Mouse (Mus musculus): ENCODE results near the gene Tceal3. TPM values are rescaled to one million over a fixed set of nuclear protein-coding genes. Genes with fewer than 3 reads are reported as not detected.
"Not testable (repeated sequence)": the region's sequence is repeated elsewhere in the genome, so short reads cannot be mapped to it uniquely, and the experiment has no call there.

Tceal3 gene
- polyA plus RNA-seq, 1 experiment from 2014 or later: 87.9 TPM

GRCm38 (mm10) chrX:136635116-136635515 lies 44.5 kb downstream of the Tceal3 start:
- Histone ChIP-seq H3K4me3 (no peak overlapping the region), H3K4me1 (replicated peaks) (no peaks in the 10 kb centered on the region), H3K27me3 (no peaks in the 10 kb centered on the region), H3K27ac (replicated peaks) (no peak overlapping the region), H3K36me3 (no peaks in the 10 kb centered on the region), H3K9me3 (no peaks in the 10 kb centered on the region), H3K4me2 (no peak overlapping the region), H3K9ac (no peak overlapping the region)
- no peak for ATAC-seq (ENCODE audit: low FRiP score, low read depth)
- WGBS: 58% methylated on average over 4 of the region's 4 CpGs

GRCm38 (mm10) chrX:136639754-136640153 lies 49.1 kb downstream of the Tceal3 start:
- Histone ChIP-seq H3K9me3 (no peaks in the 10 kb centered on the region), H3K4me2 (no peak overlapping the region), H3K36me3 (no peaks in the 10 kb centered on the region), H3K27me3 (no peaks in the 10 kb centered on the region), H3K9ac (no peak overlapping the region), H3K4me3 (no peak overlapping the region), H3K4me1 (replicated peaks) (no peaks in the 10 kb centered on the region), H3K27ac (replicated peaks) (0 out of 2 replicates have a peak overlapping the region, but pooled peaks have one; percentile 38)
- ATAC-seq (ENCODE audit: low FRiP score, low read depth): no peak
- 34% methylated on average over 4 of the region's 6 CpGs for WGBS

GRCm38 (mm10) chrX:136645857-136646256 lies 55.2 kb downstream of the Tceal3 start:
- H3K9me3 ChIP-seq; H3K4me2 ChIP-seq; H3K4me1 ChIP-seq (replicated peaks); H3K4me3 ChIP-seq; ATAC-seq (ENCODE audit: low FRiP score, low read depth); H3K36me3 ChIP-seq; H3K9ac ChIP-seq; H3K27ac ChIP-seq (replicated peaks); H3K27me3 ChIP-seq: not testable (repeated sequence)
- WGBS: 60% methylated on average over 3 of the region's 3 CpGs

- WGBS: 23% methylated on average over 20 of the region's 20 CpGs
Observed at GRCm38 (mm10) chrX:136666281-136666706, 75.7 kb downstream of the Tceal3 start.

GRCm38 (mm10) chrX:136666762-136667464 lies 76.3 kb downstream of the Tceal3 start:
- Histone ChIP-seq H3K27ac (replicated peaks) (peak overlapping the region; percentile 69; the same call in 1 of the 2 replicates), H3K4me2 (peak overlapping the region; percentile 55), H3K4me3 (peak overlapping the region; percentile 57), H3K9ac (peak overlapping the region; percentile 72)
- 19% methylated on average over 22 of the region's 24 CpGs for WGBS
- not testable (repeated sequence) for H3K27me3 ChIP-seq; H3K4me1 ChIP-seq (replicated peaks); H3K9me3 ChIP-seq; H3K36me3 ChIP-seq
- ATAC-seq (ENCODE audit: low FRiP score, low read depth): peak; percentile 77

More at GRCm38 (mm10) chrX:136666281-136666706, 75.7 kb downstream of the Tceal3 start:
- H3K4me3 ChIP-seq: peak overlapping the region; percentile 57
- H3K27ac ChIP-seq (replicated peaks): peak overlapping the region; percentile 69
- H3K9ac ChIP-seq: peak overlapping the region; percentile 72
- peak; percentile 92 for ATAC-seq (ENCODE audit: low FRiP score, low read depth)
- H3K9me3 ChIP-seq: no peaks in the 10 kb centered on the region
- peak overlapping the region; percentile 55 for H3K4me2 ChIP-seq
- H3K4me1 ChIP-seq (replicated peaks): no peaks in the 10 kb centered on the region
- H3K36me3 ChIP-seq: no peaks in the 10 kb centered on the region
- no peaks in the 10 kb centered on the region for H3K27me3 ChIP-seq

- no peaks in the 10 kb centered on the region for H3K4me1 ChIP-seq (replicated peaks)
- H3K9ac ChIP-seq: no peak overlapping the region
- H3K36me3 ChIP-seq: no peaks in the 10 kb centered on the region
- no peak overlapping the region for H3K4me2 ChIP-seq
- no peak for ATAC-seq (ENCODE audit: low FRiP score, low read depth)
- no peaks in the 10 kb centered on the region for H3K27me3 ChIP-seq
- no peaks in the 10 kb centered on the region for H3K9me3 ChIP-seq
- H3K27ac ChIP-seq (replicated peaks): no peak overlapping the region
- 70% methylated on average over 2 of the region's 2 CpGs for WGBS
- no peak overlapping the region for H3K4me3 ChIP-seq
Observed at GRCm38 (mm10) chrX:136668794-136669193, 78.2 kb downstream of the Tceal3 start.

GRCm38 (mm10) chrX:136680989-136681388 lies 90.3 kb downstream of the Tceal3 start:
- Histone ChIP-seq H3K9ac (no peak overlapping the region), H3K4me2 (no peak overlapping the region)
- WGBS: 76% methylated on average over 3 of the region's 3 CpGs

GRCm38 (mm10) chrX:136691606-136692293 lies 101.1 kb downstream of the Tceal3 start:
- H3K4me3 ChIP-seq; H3K4me2 ChIP-seq; H3K27me3 ChIP-seq; H3K36me3 ChIP-seq; H3K9me3 ChIP-seq; H3K4me1 ChIP-seq (replicated peaks); H3K9ac ChIP-seq: not testable (repeated sequence)
- H3K27ac ChIP-seq (replicated peaks): peak overlapping the region; percentile 61
- peak; percentile 92 for ATAC-seq (ENCODE audit: low FRiP score, low read depth)
- WGBS: 22% methylated on average over 3 of the region's 3 CpGs

More at GRCm38 (mm10) chrX:136680989-136681388, 90.3 kb downstream of the Tceal3 start:
- no peak for ATAC-seq (ENCODE audit: low FRiP score, low read depth)
- Histone ChIP-seq H3K27me3 (no peaks in the 10 kb centered on the region), H3K27ac (replicated peaks) (no peak overlapping the region), H3K4me1 (replicated peaks) (no peaks in the 10 kb centered on the region), H3K4me3 (no peak overlapping the region), H3K9me3 (no peaks in the 10 kb centered on the region), H3K36me3 (no peaks in the 10 kb centered on the region)

GRCm38 (mm10) chrX:136692294-136692675 lies 101.6 kb downstream of the Tceal3 start:
- no peak overlapping the region for H3K9ac ChIP-seq
- H3K9me3 ChIP-seq: no peaks in the 10 kb centered on the region
- H3K36me3 ChIP-seq: no peaks in the 10 kb centered on the region
- WGBS: 63% methylated on average over 4 of the region's 4 CpGs
- no peaks in the 10 kb centered on the region for H3K4me1 ChIP-seq (replicated peaks)
- ATAC-seq (ENCODE audit: low FRiP score, low read depth): 0 out of 2 replicates have a peak, but pooled peaks have one; percentile 38
- H3K27me3 ChIP-seq: no peaks in the 10 kb centered on the region
- no peak overlapping the region for H3K4me2 ChIP-seq
- H3K27ac ChIP-seq (replicated peaks): peak overlapping the region; percentile 46
- H3K4me3 ChIP-seq: no peak overlapping the region

- Histone ChIP-seq H3K4me3 (no peak overlapping the region), H3K27me3 (no peaks in the 10 kb centered on the region), H3K9ac (no peak overlapping the region), H3K9me3 (no peaks in the 10 kb centered on the region), H3K4me1 (replicated peaks) (no peaks in the 10 kb centered on the region), H3K27ac (replicated peaks) (no peak overlapping the region), H3K36me3 (no peaks in the 10 kb centered on the region), H3K4me2 (no peak overlapping the region)
- 77% methylated on average over 5 of the region's 5 CpGs for WGBS
- ATAC-seq (ENCODE audit: low FRiP score, low read depth): no peak
Observed at GRCm38 (mm10) chrX:136693196-136693595, 102.6 kb downstream of the Tceal3 start.

GRCm38 (mm10) chrX:136707446-136708167 lies 117.0 kb downstream of the Tceal3 start, which contains the start of gene Tceal1:
Gene Tceal1 (plus strand): TSS chrX:136707982.
- H3K27me3 ChIP-seq: no peaks in the 10 kb centered on the region; the same call in 1 of the 2 replicates
- H3K36me3 ChIP-seq: no peaks in the 10 kb centered on the region
- ATAC-seq (ENCODE audit: low FRiP score, low read depth): peak; percentile 95
- H3K4me1 ChIP-seq (replicated peaks): peaks cover 5% of the 10 kb centered on the region; the same call in 1 of the 2 replicates
- H3K4me3 ChIP-seq: peak within 1 kb of the TSS; percentile 52
- 27% methylated on average over 15 of the region's 15 CpGs for WGBS
- H3K4me2 ChIP-seq: peak within 1 kb of the TSS; percentile 64
- peak within 1 kb of the TSS; percentile 93 for H3K27ac ChIP-seq (replicated peaks)
- H3K9ac ChIP-seq: peak within 1 kb of the TSS; percentile 56
- no peaks in the 10 kb centered on the region for H3K9me3 ChIP-seq

Measured in hindbrain, embryonic 15.5 days (tissue).